Mouse (Mus musculus): ENCODE data around the gene Lmntd1. TPM values are rescaled to one million over a fixed set of nuclear protein-coding genes. Genes with fewer than 3 reads are reported as not detected.

Gene Lmntd1
- polyA plus RNA-seq, 1 experiment: 0.38 TPM

- Histone ChIP-seq H3K4me1 (replicated peaks; ENCODE audit: control insufficient read depth, insufficient read depth, low read length) (no peaks in the 10 kb centered on the region), H3K27me3 (ENCODE audit: control insufficient read depth, insufficient read depth, low read length) (no peaks in the 10 kb centered on the region), H3K27ac (ENCODE audit: control insufficient read depth, insufficient read depth, low read length) (no peak overlapping the region), H3K4me3 (ENCODE audit: control insufficient read depth, insufficient read depth, low read length) (no peak overlapping the region), H3K36me3 (ENCODE audit: control insufficient read depth, insufficient read depth, low read length) (no peaks in the 10 kb centered on the region)
- WGBS: 93% methylated on average over 7 of the region's 7 CpGs
- no peak for DNase-seq
- TF ChIP-seq POLR2A (IDR thresholded peaks at IDR 0.05; ENCODE audit: control insufficient read depth, extremely low read depth, insufficient read depth, low read length, poor library complexity) (no peak), CTCF (IDR thresholded peaks at IDR 0.05; ENCODE audit: borderline replicate concordance, control insufficient read depth, extremely low read depth, insufficient read depth, low read length, poor library complexity) (no peak)
Observed at GRCm38 (mm10) chr6:145495731-145496130, 118.4 kb downstream of the Lmntd1 start.

- no peaks in the 10 kb centered on the region for H3K36me3 ChIP-seq (ENCODE audit: control insufficient read depth, insufficient read depth, low read length)
- 93% methylated on average over 2 of the region's 2 CpGs for WGBS
- H3K4me1 ChIP-seq (replicated peaks; ENCODE audit: control insufficient read depth, insufficient read depth, low read length): no peaks in the 10 kb centered on the region
- no peaks in the 10 kb centered on the region for H3K27me3 ChIP-seq (ENCODE audit: control insufficient read depth, insufficient read depth, low read length)
- H3K4me3 ChIP-seq (ENCODE audit: control insufficient read depth, insufficient read depth, low read length): no peak overlapping the region
- no peak overlapping the region for H3K27ac ChIP-seq (ENCODE audit: control insufficient read depth, insufficient read depth, low read length)
- TF ChIP-seq POLR2A (IDR thresholded peaks at IDR 0.05; ENCODE audit: control insufficient read depth, extremely low read depth, insufficient read depth, low read length, poor library complexity): no peak
- TF ChIP-seq CTCF (IDR thresholded peaks at IDR 0.05; ENCODE audit: borderline replicate concordance, control insufficient read depth, extremely low read depth, insufficient read depth, low read length, poor library complexity): no peak
- no peak for DNase-seq
Observed at GRCm38 (mm10) chr6:145488251-145488650, 125.9 kb downstream of the Lmntd1 start.

GRCm38 (mm10) chr6:145485986-145486605, 128.0 kb downstream of the Lmntd1 start:
- TF ChIP-seq CTCF (IDR thresholded peaks at IDR 0.05; ENCODE audit: borderline replicate concordance, control insufficient read depth, extremely low read depth, insufficient read depth, low read length, poor library complexity): no peak
- no peak for TF ChIP-seq POLR2A (IDR thresholded peaks at IDR 0.05; ENCODE audit: control insufficient read depth, extremely low read depth, insufficient read depth, low read length, poor library complexity)
- Histone ChIP-seq H3K27ac (ENCODE audit: control insufficient read depth, insufficient read depth, low read length) (no peak overlapping the region), H3K4me1 (replicated peaks; ENCODE audit: control insufficient read depth, insufficient read depth, low read length) (no peaks in the 10 kb centered on the region), H3K36me3 (ENCODE audit: control insufficient read depth, insufficient read depth, low read length) (no peaks in the 10 kb centered on the region), H3K27me3 (ENCODE audit: control insufficient read depth, insufficient read depth, low read length) (no peaks in the 10 kb centered on the region), H3K4me3 (ENCODE audit: control insufficient read depth, insufficient read depth, low read length) (no peak overlapping the region)
- 47% methylated on average over 12 of the region's 12 CpGs for WGBS
- no peak for DNase-seq

GRCm38 (mm10) chr6:145483318-145483674, 130.8 kb downstream of the Lmntd1 start:
- Histone ChIP-seq H3K4me1 (replicated peaks; ENCODE audit: control insufficient read depth, insufficient read depth, low read length) (no peaks in the 10 kb centered on the region), H3K36me3 (ENCODE audit: control insufficient read depth, insufficient read depth, low read length) (no peaks in the 10 kb centered on the region), H3K27me3 (ENCODE audit: control insufficient read depth, insufficient read depth, low read length) (no peaks in the 10 kb centered on the region), H3K27ac (ENCODE audit: control insufficient read depth, insufficient read depth, low read length) (no peak overlapping the region), H3K4me3 (ENCODE audit: control insufficient read depth, insufficient read depth, low read length) (no peak overlapping the region)
- 93% methylated on average over 5 of the region's 5 CpGs for WGBS
- no peak for DNase-seq
- no peak for TF ChIP-seq POLR2A (IDR thresholded peaks at IDR 0.05; ENCODE audit: control insufficient read depth, extremely low read depth, insufficient read depth, low read length, poor library complexity)
- TF ChIP-seq CTCF (IDR thresholded peaks at IDR 0.05; ENCODE audit: borderline replicate concordance, control insufficient read depth, extremely low read depth, insufficient read depth, low read length, poor library complexity): no peak

- no peak overlapping the region for H3K4me3 ChIP-seq (ENCODE audit: control insufficient read depth, insufficient read depth, low read length)
- no peaks in the 10 kb centered on the region for H3K27me3 ChIP-seq (ENCODE audit: control insufficient read depth, insufficient read depth, low read length)
- no peaks in the 10 kb centered on the region for H3K4me1 ChIP-seq (replicated peaks; ENCODE audit: control insufficient read depth, insufficient read depth, low read length)
- no peak overlapping the region for H3K27ac ChIP-seq (ENCODE audit: control insufficient read depth, insufficient read depth, low read length)
- 96% methylated on average over 17 of the region's 17 CpGs for WGBS
- no peaks in the 10 kb centered on the region for H3K36me3 ChIP-seq (ENCODE audit: control insufficient read depth, insufficient read depth, low read length)
- TF ChIP-seq CTCF (IDR thresholded peaks at IDR 0.05; ENCODE audit: borderline replicate concordance, control insufficient read depth, extremely low read depth, insufficient read depth, low read length, poor library complexity) (no peak), POLR2A (IDR thresholded peaks at IDR 0.05; ENCODE audit: control insufficient read depth, extremely low read depth, insufficient read depth, low read length, poor library complexity) (no peak)
- DNase-seq: no peak
Observed at GRCm38 (mm10) chr6:145482656-145483317, 131.3 kb downstream of the Lmntd1 start.

- no peak overlapping the region for H3K27ac ChIP-seq (ENCODE audit: control insufficient read depth, insufficient read depth, low read length)
- no peak for DNase-seq
- no peaks in the 10 kb centered on the region for H3K4me1 ChIP-seq (replicated peaks; ENCODE audit: control insufficient read depth, insufficient read depth, low read length)
- H3K36me3 ChIP-seq (ENCODE audit: control insufficient read depth, insufficient read depth, low read length): no peaks in the 10 kb centered on the region
- WGBS: 91% methylated on average over 15 of the region's 15 CpGs
- no peak overlapping the region for H3K4me3 ChIP-seq (ENCODE audit: control insufficient read depth, insufficient read depth, low read length)
- TF ChIP-seq POLR2A (IDR thresholded peaks at IDR 0.05; ENCODE audit: control insufficient read depth, extremely low read depth, insufficient read depth, low read length, poor library complexity) (no peak), CTCF (IDR thresholded peaks at IDR 0.05; ENCODE audit: borderline replicate concordance, control insufficient read depth, extremely low read depth, insufficient read depth, low read length, poor library complexity) (no peak)
- H3K27me3 ChIP-seq (ENCODE audit: control insufficient read depth, insufficient read depth, low read length): no peaks in the 10 kb centered on the region
Observed at GRCm38 (mm10) chr6:145481938-145482337, 132.2 kb downstream of the Lmntd1 start.
